Mouse (Mus musculus) lung, adult 2 months (tissue): Measurements from ENCODE around the gene Grb2.

ENCODE experiments used
- CTCF ChIP-seq: fragments of 200-500 bp; IDR thresholded peaks from 2 replicates; pipeline ENCODE4 v1.5.1; 2011; ENCODE audit warnings: mild to moderate bottlenecking, low read length, control low read depth; ENCODE audit not compliant: insufficient read depth
- POLR2A ChIP-seq: fragments of 200-500 bp; IDR thresholded peaks from 2 replicates; pipeline ENCODE4 v1.6.1; 2011; ENCODE audit warnings: low read depth, mild to moderate bottlenecking, control low read depth, low read length, borderline replicate concordance; ENCODE audit errors: extremely low read depth

DNA sequence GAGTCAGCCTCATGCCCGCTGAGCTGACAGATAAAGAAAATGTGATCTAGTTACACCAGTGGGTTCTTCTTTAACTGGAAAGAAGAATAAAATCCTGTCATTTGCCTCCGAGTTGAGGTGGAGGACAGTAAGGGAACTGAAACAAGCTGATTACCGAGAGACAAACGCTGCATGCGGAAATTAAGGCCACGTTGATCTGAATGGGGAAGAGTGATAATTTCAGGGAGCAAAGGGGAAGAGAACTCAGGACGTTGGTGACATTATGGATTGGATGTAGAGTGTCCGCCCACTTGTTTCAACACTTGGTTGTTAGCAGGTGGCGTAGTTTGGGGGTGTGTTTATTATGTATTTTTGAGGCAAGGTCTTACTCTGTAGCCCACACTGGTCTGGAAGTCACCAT lies 34.5 kb upstream of the Grb2 start:
- no peak for TF ChIP-seq CTCF
- TF ChIP-seq POLR2A = no peak
